Mouse (Mus musculus) ZHBTc4 (cell line): ENCODE data around the gene Olfr1358.

ENCODE experiments used
- DNase-seq: peaks from one replicate; pipeline ENCODE4 v3.0.0-alpha.2; 2011; ENCODE audit warnings: low read depth, low spot score

Olfr1358 gene

DNA sequence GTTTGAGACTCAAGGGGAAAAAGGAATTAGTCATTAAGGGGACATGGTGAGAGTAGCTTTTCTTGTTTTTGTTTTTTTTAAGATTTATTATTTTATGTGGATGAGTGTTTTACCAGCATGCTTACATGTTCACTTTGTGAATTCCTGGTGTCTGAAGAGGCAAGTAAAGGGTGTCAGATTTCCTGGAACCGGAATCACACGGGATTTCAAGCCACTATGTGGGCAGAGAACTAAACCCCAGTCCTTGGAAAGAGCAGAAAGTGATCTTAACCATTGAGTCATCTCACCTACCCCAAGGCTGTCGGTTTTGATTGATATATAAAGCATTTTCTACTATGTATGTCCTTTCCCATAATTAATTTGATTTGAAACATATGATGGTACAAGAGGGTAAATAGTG, 52.5 kb downstream of the Olfr1358 start:
- no peak for DNase-seq
